Mouse (Mus musculus): Measurements from ENCODE around the gene Arf4.

- TF ChIP-seq POLR2A (IDR thresholded peaks at IDR 0.05; ENCODE audit: extremely low read depth, insufficient read depth, low read length) = no peak
- no peak for TF ChIP-seq CTCF (IDR thresholded peaks at IDR 0.05; ENCODE audit: extremely low read depth, insufficient read depth, low read length)
These were observed 33.1 kb downstream of the Arf4 start for GRCm38 (mm10) chr14:26670964-26671363.
